Mouse (Mus musculus) kidney, adult 2 months (tissue): Measurements from ENCODE around the gene Trex2.

ENCODE experiments used
- CTCF ChIP-seq: fragments of 200-500 bp; conservative IDR thresholded peaks from 2 replicates; pipeline ENCODE4 v1.5.1; 2011; ENCODE audit warnings: low read depth, mild to moderate bottlenecking, control low read depth, low read length, moderate library complexity, mixed read lengths; ENCODE audit not compliant: insufficient read depth, insufficient read length
- POLR2A ChIP-seq: fragments of 200-500 bp; IDR thresholded peaks from one replicate; pipeline ENCODE4 v1.6.1; 2011; ENCODE audit warnings: low read depth, low read length, control low read depth

DNA sequence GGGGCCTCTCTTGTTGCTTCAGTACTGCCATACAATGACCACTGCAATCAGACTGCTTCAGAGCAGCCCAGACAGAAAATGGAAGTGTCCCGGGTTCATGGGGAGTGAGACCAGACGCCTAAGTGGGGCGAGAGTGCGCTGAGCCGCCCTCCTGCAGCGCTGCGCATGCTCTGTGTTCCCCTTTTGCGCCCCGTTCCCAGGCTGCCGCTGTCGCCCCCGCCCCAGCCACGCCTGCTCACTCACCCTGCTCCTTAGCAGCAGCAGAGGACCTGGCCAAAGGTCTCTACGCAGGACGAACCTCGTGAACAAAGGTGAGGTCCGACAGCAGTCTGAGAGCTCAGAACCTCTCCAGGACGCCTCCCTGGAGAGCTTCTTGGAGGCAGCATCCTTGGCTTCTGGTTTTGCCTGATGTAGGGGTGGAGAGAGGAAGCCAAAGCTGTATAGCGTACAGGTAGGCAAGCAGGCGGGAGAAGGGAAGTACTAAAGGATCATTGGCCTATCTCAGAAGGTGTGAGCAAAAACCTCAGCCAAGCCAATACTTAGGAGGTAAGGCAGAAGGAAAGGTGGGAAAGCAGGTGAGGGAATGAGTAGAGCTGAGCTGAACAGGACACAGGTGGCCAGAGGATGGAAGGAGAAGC is 24.1 kb downstream of the Trex2 start, which contains the start of gene Zfp92:
- TF ChIP-seq POLR2A (no peak), CTCF (no peak)
